Mouse (Mus musculus): Measurements from ENCODE around the gene Gm18336. TPM values are rescaled to one million over a fixed set of nuclear protein-coding genes. Genes with fewer than 3 reads are reported as not detected.

Gm18336 gene
- polyA plus RNA-seq, 2 experiments: not detected

- no peak for TF ChIP-seq EP300 (IDR thresholded peaks at IDR 0.05; ENCODE audit: low read depth)
- TF ChIP-seq CTCF (IDR thresholded peaks at IDR 0.05; ENCODE audit: low read depth): no peak
- DNase-seq (ENCODE audit: low read depth in 3 of 3, low spot score in 3 of 3): no peak
Measured at GRCm38 (mm10) chrX:73391481-73391880, 7.1 kb downstream of the Gm18336 start.

DNA sequence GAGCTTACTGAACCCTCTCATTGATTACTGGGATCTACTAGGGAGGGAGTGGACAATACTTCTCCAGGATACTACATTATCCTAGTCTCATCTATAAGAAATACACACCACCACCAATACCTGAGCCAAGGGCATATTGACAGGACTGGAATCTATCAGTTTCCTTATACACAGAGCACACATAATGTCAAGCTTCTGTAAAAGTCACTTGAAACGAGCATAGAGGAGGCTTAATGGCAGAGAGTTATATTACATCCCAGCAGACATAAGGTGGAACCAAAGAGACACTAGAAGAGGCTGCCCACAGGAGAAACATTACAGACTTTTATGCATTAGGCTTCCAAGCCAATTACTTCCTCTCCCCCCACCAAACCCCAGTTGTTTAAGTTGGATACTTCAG lies 13.6 kb downstream of the Gm18336 start:
- no peak overlapping the region for H3K4me2 ChIP-seq (ENCODE audit: low read depth)
- H3K4me1 ChIP-seq (replicated peaks; ENCODE audit: control insufficient read depth in 2 of 2, insufficient read depth in 2 of 2, low read length in 1 of 2): no peaks in the 10 kb centered on the region
- TF ChIP-seq EP300 (IDR thresholded peaks at IDR 0.05; ENCODE audit: low read depth) (no peak), CTCF (IDR thresholded peaks at IDR 0.05; ENCODE audit: low read depth) (no peak)
- no peak overlapping the region for H3K4me3 ChIP-seq (ENCODE audit: insufficient read depth in 1 of 2, low read depth in 2 of 2, low read length in 2 of 2)
- H3K27ac ChIP-seq: no peak overlapping the region
- H3K9me3 ChIP-seq (ENCODE audit: control insufficient read depth, low read length): no peaks in the 10 kb centered on the region
- ATAC-seq (ENCODE audit: insufficient read depth) (no peak), DNase-seq (ENCODE audit: low read depth in 3 of 3, low spot score in 3 of 3) (no peak)
- H3K9ac ChIP-seq (replicated peaks): no peak overlapping the region
- H3K27me3 ChIP-seq (ENCODE audit: control insufficient read depth, insufficient read depth, low read length): no peaks in the 10 kb centered on the region
- WGBS (ENCODE audit: insufficient replicate concordance): 8% methylated on average over 1 of the region's 1 CpGs
- no peaks in the 10 kb centered on the region for H3K36me3 ChIP-seq (replicated peaks; ENCODE audit: control insufficient read depth, insufficient read depth, low read depth)

More at GRCm38 (mm10) chrX:73391481-73391880, 7.1 kb downstream of the Gm18336 start:
- Histone ChIP-seq H3K4me3 (ENCODE audit: insufficient read depth in 1 of 2, low read depth in 2 of 2, low read length in 2 of 2) (no peak overlapping the region), H3K9me3 (ENCODE audit: control insufficient read depth, low read length) (no peaks in the 10 kb centered on the region), H3K36me3 (replicated peaks; ENCODE audit: control insufficient read depth, insufficient read depth, low read depth) (no peaks in the 10 kb centered on the region), H3K4me2 (ENCODE audit: low read depth) (no peak overlapping the region), H3K4me1 (replicated peaks; ENCODE audit: control insufficient read depth in 2 of 2, insufficient read depth in 2 of 2, low read length in 1 of 2) (no peaks in the 10 kb centered on the region), H3K27me3 (ENCODE audit: control insufficient read depth, insufficient read depth, low read length) (no peaks in the 10 kb centered on the region), H3K9ac (replicated peaks) (no peak overlapping the region), H3K27ac (no peak overlapping the region)
- ATAC-seq (ENCODE audit: insufficient read depth): no peak
- WGBS (ENCODE audit: insufficient replicate concordance): 69% methylated on average over 4 of the region's 4 CpGs

DNA sequence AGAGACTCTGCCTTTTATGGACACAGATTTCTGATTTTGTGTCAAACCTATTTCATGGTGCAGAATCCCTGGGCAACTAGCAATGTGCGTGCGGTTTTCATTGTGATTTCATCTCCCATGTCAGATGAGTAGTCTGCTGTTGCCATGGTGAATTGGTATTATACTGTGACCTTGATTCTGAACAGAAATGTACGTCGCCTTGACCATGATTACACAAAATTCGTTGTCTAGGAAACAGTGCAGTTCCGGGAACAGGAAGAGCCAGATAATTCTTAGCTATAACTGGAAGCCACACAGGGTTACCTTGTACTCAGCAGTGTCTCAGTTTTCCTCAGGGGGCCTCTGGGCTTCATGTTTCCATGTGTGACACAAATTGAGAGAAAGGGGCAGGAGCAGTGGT lies 14.1 kb downstream of the Gm18336 start:
- H3K36me3 ChIP-seq (replicated peaks; ENCODE audit: control insufficient read depth, insufficient read depth, low read depth): no peaks in the 10 kb centered on the region
- H3K4me1 ChIP-seq (replicated peaks; ENCODE audit: control insufficient read depth in 2 of 2, insufficient read depth in 2 of 2, low read length in 1 of 2): no peaks in the 10 kb centered on the region

GRCm38 (mm10) chrX:73363291-73363690 lies 35.2 kb downstream of the Gm18336 start:
- Histone ChIP-seq H3K27me3 (ENCODE audit: control insufficient read depth, insufficient read depth, low read length) (no peaks in the 10 kb centered on the region), H3K9me3 (ENCODE audit: control insufficient read depth, low read length) (no peaks in the 10 kb centered on the region), H3K36me3 (replicated peaks; ENCODE audit: control insufficient read depth, insufficient read depth, low read depth) (no peaks in the 10 kb centered on the region), H3K27ac (no peak overlapping the region), H3K4me1 (replicated peaks; ENCODE audit: control insufficient read depth in 2 of 2, insufficient read depth in 2 of 2, low read length in 1 of 2) (no peaks in the 10 kb centered on the region), H3K4me2 (ENCODE audit: low read depth) (no peak overlapping the region), H3K9ac (replicated peaks) (no peak overlapping the region), H3K4me3 (ENCODE audit: insufficient read depth in 1 of 2, low read depth in 2 of 2, low read length in 2 of 2) (no peak overlapping the region)
- ATAC-seq (ENCODE audit: insufficient read depth) (no peak), DNase-seq (ENCODE audit: low read depth in 3 of 3, low spot score in 3 of 3) (no peak)
- TF ChIP-seq CTCF (IDR thresholded peaks at IDR 0.05; ENCODE audit: low read depth) (no peak), EP300 (IDR thresholded peaks at IDR 0.05; ENCODE audit: low read depth) (no peak)

More for the DNA sequence above, 14.1 kb downstream of the Gm18336 start:
- Histone ChIP-seq H3K27ac (no peak overlapping the region), H3K4me3 (ENCODE audit: insufficient read depth in 1 of 2, low read depth in 2 of 2, low read length in 2 of 2) (no peak overlapping the region), H3K9me3 (ENCODE audit: control insufficient read depth, low read length) (no peaks in the 10 kb centered on the region), H3K27me3 (ENCODE audit: control insufficient read depth, insufficient read depth, low read length) (no peaks in the 10 kb centered on the region), H3K4me2 (ENCODE audit: low read depth) (no peak overlapping the region), H3K9ac (replicated peaks) (no peak overlapping the region)
- TF ChIP-seq CTCF (IDR thresholded peaks at IDR 0.05; ENCODE audit: low read depth): no peak
- TF ChIP-seq EP300 (IDR thresholded peaks at IDR 0.05; ENCODE audit: low read depth): no peak
- WGBS (ENCODE audit: insufficient replicate concordance): 51% methylated on average over 6 of the region's 6 CpGs
- no peak for DNase-seq (ENCODE audit: low read depth in 3 of 3, low spot score in 3 of 3)
- no peak for ATAC-seq (ENCODE audit: insufficient read depth)

DNA sequence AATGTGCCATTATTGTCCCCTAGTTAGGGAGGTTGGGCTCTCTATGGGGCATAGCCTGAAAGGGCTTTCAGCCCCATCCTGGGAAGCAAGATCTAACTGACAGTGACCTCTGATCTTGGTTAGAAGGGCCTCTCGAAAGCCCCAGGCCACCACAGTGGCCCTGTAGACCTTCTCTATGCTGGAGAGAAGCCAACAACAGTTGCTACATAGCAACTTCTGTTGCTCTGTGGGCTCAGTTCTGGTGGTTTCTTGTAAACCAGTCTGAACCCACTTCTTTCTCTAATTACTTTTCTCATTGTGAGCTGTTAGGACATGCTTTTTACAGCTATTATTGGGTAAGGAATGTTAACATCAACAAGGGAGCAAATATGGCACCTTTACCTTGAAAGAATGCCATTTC lies 41.8 kb downstream of the Gm18336 start:
- ATAC-seq (ENCODE audit: insufficient read depth) (no peak), DNase-seq (ENCODE audit: low read depth in 3 of 3, low spot score in 3 of 3) (no peak)
- TF ChIP-seq EP300 (IDR thresholded peaks at IDR 0.05; ENCODE audit: low read depth): no peak
- TF ChIP-seq CTCF (IDR thresholded peaks at IDR 0.05; ENCODE audit: low read depth): no peak
- no peak overlapping the region for H3K27ac ChIP-seq
- H3K27me3 ChIP-seq (ENCODE audit: control insufficient read depth, insufficient read depth, low read length): no peaks in the 10 kb centered on the region
- H3K4me3 ChIP-seq (ENCODE audit: insufficient read depth in 1 of 2, low read depth in 2 of 2, low read length in 2 of 2): no peak overlapping the region
- WGBS (ENCODE audit: insufficient replicate concordance): 70% methylated on average over 1 of the region's 1 CpGs
- H3K36me3 ChIP-seq (replicated peaks; ENCODE audit: control insufficient read depth, insufficient read depth, low read depth): no peaks in the 10 kb centered on the region; the same call in 1 of the 2 replicates
- no peak overlapping the region for H3K9ac ChIP-seq (replicated peaks)
- no peaks in the 10 kb centered on the region for H3K4me1 ChIP-seq (replicated peaks; ENCODE audit: control insufficient read depth in 2 of 2, insufficient read depth in 2 of 2, low read length in 1 of 2)
- no peak overlapping the region for H3K4me2 ChIP-seq (ENCODE audit: low read depth)
- H3K9me3 ChIP-seq (ENCODE audit: control insufficient read depth, low read length): no peaks in the 10 kb centered on the region

All from liver, embryonic 14.5 days (tissue).